Mouse (Mus musculus): ENCODE results near the gene Cry2. TPM values are rescaled to one million over a fixed set of nuclear protein-coding genes. Genes with fewer than 3 reads are reported as not detected.

Cry2 gene
- polyA plus RNA-seq, 1 experiment from 2014 or later = 12.6 TPM

DNA sequence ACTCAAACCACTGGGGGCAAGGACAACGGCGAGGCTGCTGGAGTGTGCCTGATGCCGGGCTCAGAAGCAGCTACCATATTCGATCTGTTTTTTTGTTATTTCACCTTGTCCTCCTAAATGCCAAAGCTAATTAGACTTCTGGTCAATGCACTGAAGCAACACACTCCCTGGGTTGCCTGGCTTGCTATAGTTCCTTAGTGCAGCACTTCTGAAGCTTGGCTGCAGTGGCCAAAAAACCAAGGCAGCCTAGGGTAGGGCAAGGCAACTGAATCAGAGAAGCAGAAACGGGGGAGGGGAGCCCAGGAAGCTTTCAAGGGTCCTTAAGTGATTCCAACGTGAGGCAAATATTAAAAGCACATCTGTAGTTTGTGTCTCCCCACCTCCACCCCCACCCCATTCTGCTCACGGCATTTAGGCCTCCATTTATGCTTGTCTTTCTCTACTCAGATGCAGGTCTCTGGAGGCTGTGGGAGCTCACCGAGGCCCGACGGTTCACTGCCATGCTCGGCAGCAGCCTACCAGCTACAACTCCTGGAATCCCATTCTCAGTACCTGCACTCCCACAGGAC lies 2.1 kb downstream of the Cry2 start:
- ATAC-seq (replicated peaks; ENCODE audit: insufficient number of reproducible peaks, low FRiP score, low TSS enrichment, low read depth) (no peak), DNase-seq (ENCODE audit: low spot score) (no peak)
- H3K9ac ChIP-seq (replicated peaks; ENCODE audit: low read length) = peak overlapping the region; percentile 18; the same call in 1 of the 2 replicates
- no peak overlapping the region for H3K27ac ChIP-seq (replicated peaks; ENCODE audit: low read depth, low read length)
- H3K27me3 ChIP-seq (ENCODE audit: control insufficient read depth, insufficient read depth, low read length) = no peaks in the 10 kb centered on the region
- no peaks in the 10 kb centered on the region for H3K36me3 ChIP-seq (replicated peaks; ENCODE audit: control insufficient read depth, insufficient read depth, low read depth, low read length)
- H3K4me1 ChIP-seq (ENCODE audit: control insufficient read depth, insufficient read depth, low read length) = peaks cover 3% of the 10 kb centered on the region; the same call in 1 of the 2 replicates
- WGBS = 28% methylated on average over 11 of the region's 11 CpGs
- H3K4me3 ChIP-seq (ENCODE audit: low read depth, low read length) = no peak overlapping the region
- no peaks in the 10 kb centered on the region for H3K9me3 ChIP-seq (replicated peaks; ENCODE audit: control insufficient read depth, low read length)
- peak overlapping the region; percentile 23 for H3K4me2 ChIP-seq (ENCODE audit: low read depth, low read length)

DNA sequence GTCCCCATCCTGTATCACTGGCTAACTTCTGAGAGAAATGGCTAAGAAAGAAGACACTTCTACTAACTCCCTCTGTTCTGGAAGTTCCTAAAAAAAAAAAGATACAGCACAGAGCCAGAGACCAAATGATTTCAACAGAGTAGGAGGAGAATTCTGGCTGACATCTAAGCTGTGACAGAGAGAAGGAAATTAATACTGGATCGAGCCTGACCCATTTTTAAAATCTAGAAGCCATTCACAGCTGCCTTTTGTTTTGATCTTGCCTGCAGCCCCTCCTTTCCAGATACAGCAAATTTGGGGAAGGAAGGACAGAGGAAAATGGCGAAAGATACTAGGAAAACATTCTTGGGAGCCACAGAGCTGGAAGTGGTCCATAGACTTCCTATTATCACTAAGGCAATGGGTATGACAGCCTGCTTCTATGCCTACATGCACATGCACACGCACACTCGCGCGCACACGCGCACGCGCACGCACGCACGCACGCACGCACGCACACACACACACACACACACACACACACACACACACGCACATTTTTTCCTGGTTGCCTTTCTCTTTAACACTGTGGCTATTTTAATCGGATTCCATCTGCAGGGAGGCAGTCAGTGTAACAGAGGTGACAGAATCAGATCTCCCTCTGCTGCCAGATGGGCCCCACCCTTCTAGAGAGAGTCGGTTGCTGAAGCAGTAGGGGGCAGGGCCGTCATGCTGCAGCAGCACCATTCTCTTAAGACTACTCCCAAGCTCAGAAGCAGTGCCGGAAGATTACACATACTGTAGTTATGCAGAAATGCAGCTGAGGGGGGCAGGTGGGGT lies 2.9 kb downstream of the Cry2 start:
- peaks cover 3% of the 10 kb centered on the region; the same call in 1 of the 2 replicates for H3K4me1 ChIP-seq (ENCODE audit: control insufficient read depth, insufficient read depth, low read length)
- no peaks in the 10 kb centered on the region for H3K27me3 ChIP-seq (ENCODE audit: control insufficient read depth, insufficient read depth, low read length)
- DNase-seq (ENCODE audit: low spot score) (peak; percentile 35), ATAC-seq (replicated peaks; ENCODE audit: insufficient number of reproducible peaks, low FRiP score, low TSS enrichment, low read depth) (peak; percentile 19)
- H3K4me3 ChIP-seq (ENCODE audit: low read depth, low read length) = no peak overlapping the region
- H3K9ac ChIP-seq (replicated peaks; ENCODE audit: low read length) = peak overlapping the region; percentile 18; the same call in 1 of the 2 replicates
- no peaks in the 10 kb centered on the region for H3K36me3 ChIP-seq (replicated peaks; ENCODE audit: control insufficient read depth, insufficient read depth, low read depth, low read length)
- WGBS = 65% methylated on average over 21 of the region's 21 CpGs
- H3K9me3 ChIP-seq (replicated peaks; ENCODE audit: control insufficient read depth, low read length) = no peaks in the 10 kb centered on the region
- H3K27ac ChIP-seq (replicated peaks; ENCODE audit: low read depth, low read length) = no peak overlapping the region
- peak overlapping the region; percentile 23 for H3K4me2 ChIP-seq (ENCODE audit: low read depth, low read length)

GRCm38 (mm10) chr2:92430089-92430488 lies 3.8 kb downstream of the Cry2 start:
- Histone ChIP-seq H3K4me1 (ENCODE audit: control insufficient read depth, insufficient read depth, low read length) (peaks cover 3% of the 10 kb centered on the region; the same call in 1 of the 2 replicates), H3K4me3 (ENCODE audit: low read depth, low read length) (no peak overlapping the region), H3K27me3 (ENCODE audit: control insufficient read depth, insufficient read depth, low read length) (no peaks in the 10 kb centered on the region), H3K4me2 (ENCODE audit: low read depth, low read length) (no peak overlapping the region), H3K27ac (replicated peaks; ENCODE audit: low read depth, low read length) (no peak overlapping the region), H3K36me3 (replicated peaks; ENCODE audit: control insufficient read depth, insufficient read depth, low read depth, low read length) (no peaks in the 10 kb centered on the region), H3K9me3 (replicated peaks; ENCODE audit: control insufficient read depth, low read length) (no peaks in the 10 kb centered on the region), H3K9ac (replicated peaks; ENCODE audit: low read length) (no peak overlapping the region)
- WGBS = 85% methylated on average over 2 of the region's 2 CpGs
- DNase-seq (ENCODE audit: low spot score) (no peak), ATAC-seq (replicated peaks; ENCODE audit: insufficient number of reproducible peaks, low FRiP score, low TSS enrichment, low read depth) (no peak)

GRCm38 (mm10) chr2:92427882-92428281 lies 6.0 kb downstream of the Cry2 start:
- DNase-seq (ENCODE audit: low spot score) (peak; percentile 66), ATAC-seq (replicated peaks; ENCODE audit: insufficient number of reproducible peaks, low FRiP score, low TSS enrichment, low read depth) (peak; percentile 19; the same call in 1 of the 2 replicates)
- WGBS = 55% methylated on average over 6 of the region's 6 CpGs
- H3K36me3 ChIP-seq (replicated peaks; ENCODE audit: control insufficient read depth, insufficient read depth, low read depth, low read length) = no peaks in the 10 kb centered on the region; the same call in 1 of the 2 replicates
- H3K27ac ChIP-seq (replicated peaks; ENCODE audit: low read depth, low read length) = no peak overlapping the region
- no peak overlapping the region for H3K4me3 ChIP-seq (ENCODE audit: low read depth, low read length)
- H3K9me3 ChIP-seq (replicated peaks; ENCODE audit: control insufficient read depth, low read length) = no peaks in the 10 kb centered on the region
- H3K4me1 ChIP-seq (ENCODE audit: control insufficient read depth, insufficient read depth, low read length) = peaks cover 3% of the 10 kb centered on the region; the same call in 1 of the 2 replicates
- H3K4me2 ChIP-seq (ENCODE audit: low read depth, low read length) = no peak overlapping the region
- no peak overlapping the region for H3K9ac ChIP-seq (replicated peaks; ENCODE audit: low read length)
- no peaks in the 10 kb centered on the region for H3K27me3 ChIP-seq (ENCODE audit: control insufficient read depth, insufficient read depth, low read length)

- H3K4me2 ChIP-seq (ENCODE audit: low read depth, low read length) = no peak overlapping the region
- H3K9me3 ChIP-seq (replicated peaks; ENCODE audit: control insufficient read depth, low read length) = no peaks in the 10 kb centered on the region
- no peaks in the 10 kb centered on the region; the same call in 1 of the 2 replicates for H3K36me3 ChIP-seq (replicated peaks; ENCODE audit: control insufficient read depth, insufficient read depth, low read depth, low read length)
- H3K27ac ChIP-seq (replicated peaks; ENCODE audit: low read depth, low read length) = no peak overlapping the region
- H3K4me3 ChIP-seq (ENCODE audit: low read depth, low read length) = no peak overlapping the region
- 100% methylated on average over 3 of the region's 3 CpGs for WGBS
- ATAC-seq (replicated peaks; ENCODE audit: insufficient number of reproducible peaks, low FRiP score, low TSS enrichment, low read depth) (no peak), DNase-seq (ENCODE audit: low spot score) (no peak)
- peaks cover 1% of the 10 kb centered on the region; the same call in 1 of the 2 replicates for H3K4me1 ChIP-seq (ENCODE audit: control insufficient read depth, insufficient read depth, low read length)
- no peak overlapping the region for H3K9ac ChIP-seq (replicated peaks; ENCODE audit: low read length)
- no peaks in the 10 kb centered on the region for H3K27me3 ChIP-seq (ENCODE audit: control insufficient read depth, insufficient read depth, low read length)
Measured at GRCm38 (mm10) chr2:92426426-92426825, 7.4 kb downstream of the Cry2 start.

DNA sequence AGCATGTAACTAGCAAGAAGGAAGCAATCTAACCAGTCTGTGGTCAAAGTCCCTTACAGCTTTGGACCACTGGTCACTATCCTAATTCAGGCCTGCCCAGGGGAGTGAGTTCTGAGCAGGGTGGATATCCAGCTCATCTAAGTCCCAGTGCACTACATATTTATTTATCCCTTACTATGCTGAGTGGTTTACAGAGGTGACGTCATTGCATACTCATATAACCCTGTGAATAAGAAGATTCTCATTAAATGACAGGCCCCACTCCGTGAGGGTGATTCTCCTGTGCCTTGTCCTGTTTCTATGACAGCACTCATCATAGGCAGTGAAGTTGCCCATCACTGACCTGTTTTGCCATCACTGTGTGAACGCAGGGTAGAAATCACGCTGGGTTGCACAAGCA lies 8.5 kb downstream of the Cry2 start:
- no peaks in the 10 kb centered on the region; the same call in 1 of the 2 replicates for H3K36me3 ChIP-seq (replicated peaks; ENCODE audit: control insufficient read depth, insufficient read depth, low read depth, low read length)
- no peak overlapping the region for H3K4me2 ChIP-seq (ENCODE audit: low read depth, low read length)
- H3K4me1 ChIP-seq (ENCODE audit: control insufficient read depth, insufficient read depth, low read length) = no peaks in the 10 kb centered on the region
- DNase-seq (ENCODE audit: low spot score) (no peak), ATAC-seq (replicated peaks; ENCODE audit: insufficient number of reproducible peaks, low FRiP score, low TSS enrichment, low read depth) (no peak)
- H3K9me3 ChIP-seq (replicated peaks; ENCODE audit: control insufficient read depth, low read length) = no peaks in the 10 kb centered on the region
- H3K27me3 ChIP-seq (ENCODE audit: control insufficient read depth, insufficient read depth, low read length) = no peaks in the 10 kb centered on the region
- 87% methylated on average over 4 of the region's 4 CpGs for WGBS
- H3K27ac ChIP-seq (replicated peaks; ENCODE audit: low read depth, low read length) = no peak overlapping the region
- no peak overlapping the region for H3K4me3 ChIP-seq (ENCODE audit: low read depth, low read length)
- H3K9ac ChIP-seq (replicated peaks; ENCODE audit: low read length) = no peak overlapping the region

DNA sequence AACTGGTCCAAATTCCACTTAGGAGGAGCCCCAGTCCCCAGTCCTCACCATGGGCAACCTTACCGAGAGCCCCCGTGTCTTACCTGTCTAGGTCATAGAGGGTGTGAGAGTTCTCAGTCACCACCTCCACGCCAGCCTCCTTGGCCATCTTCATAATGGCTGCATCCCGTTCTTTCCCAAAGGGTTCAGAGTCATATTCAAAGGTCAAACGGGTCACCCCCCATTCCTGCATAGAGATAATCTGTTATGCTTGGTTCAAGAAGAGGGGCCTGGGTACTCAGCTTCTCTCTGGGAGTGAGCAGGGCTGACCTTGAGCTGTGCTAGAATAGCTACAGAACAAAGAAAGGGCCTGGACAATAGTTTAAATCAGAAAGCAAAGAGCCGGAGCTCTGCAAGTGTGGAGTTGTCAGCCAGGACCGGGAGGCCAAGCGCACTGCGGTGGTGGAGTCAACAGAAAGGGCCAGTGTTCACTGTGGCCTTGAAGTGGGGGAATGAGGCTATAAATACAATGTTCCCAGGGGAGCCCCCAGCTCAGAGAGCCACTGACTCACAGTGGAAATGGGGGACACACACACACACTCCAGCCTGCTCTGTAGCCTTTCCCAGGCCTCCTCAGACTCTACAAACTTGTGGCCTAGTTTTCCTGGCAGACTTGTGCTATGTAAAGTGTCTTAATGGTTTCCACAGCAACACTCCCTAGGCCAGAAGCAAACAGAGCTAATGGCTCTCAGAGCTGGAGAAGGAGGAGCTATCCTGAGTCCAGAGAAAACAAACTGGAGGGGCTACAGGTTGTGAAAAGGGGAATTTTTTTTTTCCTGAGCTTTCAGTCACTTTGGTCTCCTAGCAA lies 9.2 kb downstream of the Cry2 start:
- no peaks in the 10 kb centered on the region for H3K27me3 ChIP-seq (ENCODE audit: control insufficient read depth, insufficient read depth, low read length)
- ATAC-seq (replicated peaks; ENCODE audit: insufficient number of reproducible peaks, low FRiP score, low TSS enrichment, low read depth) = peak; percentile 51
- DNase-seq (ENCODE audit: low spot score) = peak; percentile 62
- no peaks in the 10 kb centered on the region; the same call in 1 of the 2 replicates for H3K36me3 ChIP-seq (replicated peaks; ENCODE audit: control insufficient read depth, insufficient read depth, low read depth, low read length)
- no peaks in the 10 kb centered on the region for H3K9me3 ChIP-seq (replicated peaks; ENCODE audit: control insufficient read depth, low read length)
- no peak overlapping the region; the same call in 1 of the 2 replicates for H3K27ac ChIP-seq (replicated peaks; ENCODE audit: low read depth, low read length)
- H3K4me3 ChIP-seq (ENCODE audit: low read depth, low read length) = no peak overlapping the region
- H3K4me2 ChIP-seq (ENCODE audit: low read depth, low read length) = no peak overlapping the region
- H3K4me1 ChIP-seq (ENCODE audit: control insufficient read depth, insufficient read depth, low read length) = no peaks in the 10 kb centered on the region
- WGBS = 69% methylated on average over 9 of the region's 9 CpGs
- no peak overlapping the region for H3K9ac ChIP-seq (replicated peaks; ENCODE audit: low read length)

All from embryonic facial prominence, embryonic 11.5 days (tissue).